Mouse (Mus musculus) cortical plate, adult 2 months (tissue): ENCODE data around the gene Slc30a3.

Experiments
- CTCF ChIP-seq: fragments of 200-500 bp; IDR thresholded peaks from 2 replicates; pipeline ENCODE4 v1.5.1; 2011; ENCODE audit warnings: mild to moderate bottlenecking, control low read depth, low read length; ENCODE audit not compliant: insufficient read depth; ENCODE audit errors: extremely low read depth
- POLR2A ChIP-seq: fragments of 200-500 bp; IDR thresholded peaks from 2 replicates; pipeline ENCODE4 v1.6.1; 2011; ENCODE audit warnings: mild to moderate bottlenecking, low read length, control low read depth; ENCODE audit not compliant: insufficient read depth; ENCODE audit errors: extremely low read depth

GRCm38 (mm10) chr5:31050427-31050826, 57.6 kb downstream of the Slc30a3 start:
- no peak for TF ChIP-seq CTCF
- TF ChIP-seq POLR2A, result no peak
